Comparison of ENCODE assay signal across 8 mouse cellular contexts in the genomic region with DNA sequence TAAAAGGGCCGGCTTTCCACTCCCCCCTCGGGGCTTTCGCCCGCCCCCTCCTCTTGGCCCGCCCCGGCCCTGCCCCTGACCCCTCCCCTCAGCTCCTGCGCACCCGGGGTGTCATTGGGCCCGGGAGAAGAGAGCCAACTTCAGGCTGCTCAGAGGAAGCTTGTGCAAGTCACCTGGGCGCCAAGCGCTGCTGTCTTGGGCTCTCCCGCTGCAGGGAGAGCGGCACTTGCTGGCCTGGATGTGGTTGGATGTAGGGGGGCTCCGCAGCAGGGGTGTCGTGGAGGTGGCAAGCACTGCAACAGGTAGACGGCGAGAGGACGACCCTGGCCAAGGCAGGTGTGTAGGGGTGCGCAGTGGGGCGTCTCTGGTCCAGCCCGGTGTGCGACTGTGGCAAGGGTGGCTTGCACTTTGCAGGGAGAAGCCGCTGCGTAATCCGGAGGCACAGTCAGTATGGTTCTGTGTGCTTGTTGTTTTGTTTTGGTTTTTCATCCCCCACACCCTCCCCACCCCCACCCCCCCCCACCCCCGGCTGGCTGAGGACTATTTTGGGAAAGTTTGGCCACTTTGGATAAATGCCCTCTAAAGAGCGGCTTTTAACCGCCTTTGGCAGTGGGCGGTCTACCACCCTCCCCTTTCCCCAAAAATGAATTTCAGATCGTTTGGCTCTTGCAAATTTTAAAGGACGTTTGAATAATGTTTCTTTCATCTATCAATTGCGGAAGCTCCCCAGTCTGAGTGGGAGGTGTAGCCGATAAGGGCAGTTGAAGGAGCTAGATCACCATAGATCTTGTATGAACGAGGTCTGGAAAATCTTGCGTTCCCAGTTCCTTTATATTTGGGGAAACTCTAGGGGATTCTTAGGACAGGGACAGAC. TPM values are rescaled to one million over a fixed set of nuclear protein-coding genes. Genes with fewer than 3 reads are reported as not detected.
DNase-seq lines count a peak whose midpoint lies in the region; ATAC-seq and TF ChIP-seq lines count a peak whose summit lies in the region.

No protein-coding gene starts in this region.

- peak overlapping the region; percentile 56; the same call in 1 of the 2 replicates for H3K9ac ChIP-seq in kidney, postnatal 0 days (ENCODE audit: low read depth, low read length)
- H3K9ac ChIP-seq in midbrain, embryonic 12.5 days (replicated peaks): peak overlapping the region; percentile 44

- peaks cover 1% of the 10 kb centered on the region; the same call in 1 of the 2 replicates for H3K27me3 ChIP-seq in kidney, postnatal 0 days (ENCODE audit: insufficient read depth, low read length)
- H3K27me3 ChIP-seq in hindbrain, embryonic 10.5 days (ENCODE audit: insufficient read depth, poor library complexity, severe bottlenecking): peaks cover 72% of the 10 kb centered on the region
- H3K27me3 ChIP-seq in midbrain, embryonic 12.5 days: peaks cover 52% of the 10 kb centered on the region

- no peak for TF ChIP-seq CTCF in kidney, postnatal 0 days (IDR thresholded peaks at IDR 0.05; ENCODE audit: low read depth)

- no peak overlapping the region for H3K27ac ChIP-seq in kidney, postnatal 0 days
- no peak overlapping the region for H3K27ac ChIP-seq in brown adipose tissue, adult 24 weeks (replicated peaks; ENCODE audit: low read depth, low read length)
- H3K27ac ChIP-seq in hindbrain, embryonic 10.5 days: peak overlapping the region; percentile 53; the same call in 1 of the 2 replicates
- H3K27ac ChIP-seq in midbrain, embryonic 12.5 days (replicated peaks): no peak overlapping the region

- H3K4me1 ChIP-seq in kidney, postnatal 0 days (replicated peaks; ENCODE audit: insufficient read depth, low read length): no peaks in the 10 kb centered on the region; the same call in 1 of the 2 replicates
- no peaks in the 10 kb centered on the region for H3K4me1 ChIP-seq in brown adipose tissue, adult 24 weeks (ENCODE audit: control insufficient read depth, insufficient read depth, insufficient read length, low read length)
- peaks cover 35% of the 10 kb centered on the region for H3K4me1 ChIP-seq in hindbrain, embryonic 10.5 days (replicated peaks)
- peaks cover 23% of the 10 kb centered on the region for H3K4me1 ChIP-seq in midbrain, embryonic 12.5 days

- H3K9me3 ChIP-seq in kidney, postnatal 0 days (replicated peaks; ENCODE audit: low read length): no peaks in the 10 kb centered on the region
- H3K9me3 ChIP-seq in hindbrain, embryonic 10.5 days: no peaks in the 10 kb centered on the region
- no peaks in the 10 kb centered on the region for H3K9me3 ChIP-seq in midbrain, embryonic 12.5 days

- under 1% methylated on average over 34 of the region's 35 CpGs for WGBS in kidney, postnatal 0 days
- under 1% methylated on average over 35 of the region's 35 CpGs for WGBS in hindbrain, embryonic 10.5 days
- under 1% methylated on average over 33 of the region's 35 CpGs for WGBS in midbrain, embryonic 12.5 days

- peak overlapping the region; percentile 100 for H3K4me2 ChIP-seq in kidney, postnatal 0 days (ENCODE audit: low read length)
- H3K4me2 ChIP-seq in midbrain, embryonic 12.5 days (replicated peaks): peak overlapping the region; percentile 100

- H3K36me3 ChIP-seq in kidney, postnatal 0 days (ENCODE audit: insufficient read depth, low read length): no peaks in the 10 kb centered on the region
- H3K36me3 ChIP-seq in hindbrain, embryonic 10.5 days: no peaks in the 10 kb centered on the region
- no peaks in the 10 kb centered on the region for H3K36me3 ChIP-seq in midbrain, embryonic 12.5 days

- no peak for ATAC-seq in kidney, postnatal 0 days (replicated peaks; ENCODE audit: low FRiP score, low read depth)
- ATAC-seq in midbrain, embryonic 12.5 days (ENCODE audit: low FRiP score, low read depth): peak; percentile 80
- no peak for ATAC-seq in erythroid progenitor cell, adult 5-6 weeks (replicated peaks; ENCODE audit: low FRiP score, poor library complexity, severe bottlenecking)

- DNase-seq in kidney, postnatal 0 days (ENCODE audit: low spot score): no peak
- no peak for DNase-seq in kidney, postnatal 14 days
- DNase-seq in hindbrain, embryonic 10.5 days (ENCODE audit: low spot score): no peak
- DNase-seq in urinary bladder, postnatal 14 days (ENCODE audit: low spot score): no peak
- DNase-seq in spleen, adult 12 weeks (ENCODE audit: low spot score): no peak

- peak overlapping the region; percentile 78 for H3K4me3 ChIP-seq in kidney, postnatal 0 days (replicated peaks; ENCODE audit: low read depth, low read length)
- peak overlapping the region; percentile 74 for H3K4me3 ChIP-seq in brown adipose tissue, adult 24 weeks (ENCODE audit: insufficient read depth, low read depth, low read length)
- peak overlapping the region; percentile 72 for H3K4me3 ChIP-seq in hindbrain, embryonic 10.5 days
- peak overlapping the region; percentile 61 for H3K4me3 ChIP-seq in midbrain, embryonic 12.5 days

RNA-seq across cellular contexts. Expression of gene Nr3c2, which starts 3.2 kb away (rescaled TPM):
- 8.2 and 8.3 TPM in 2 replicates for polyA plus RNA-seq in kidney, postnatal 0 days (2015; fragmentation: Nextera tagmentation; extraction: Ambion mirVana)
- 5.5 and 7.4 TPM in 2 replicates for polyA plus RNA-seq in brown adipose tissue, adult 24 weeks (2012; ENCODE audit: insufficient read depth, insufficient read length, missing spikeins)
- polyA plus RNA-seq in hindbrain, embryonic 10.5 days (2016; fragmentation: Nextera tagmentation; extraction: Ambion mirVana): 0.63 and 0.72 TPM in 2 replicates
- polyA plus RNA-seq in midbrain, embryonic 12.5 days (2016; fragmentation: Nextera tagmentation; extraction: Ambion mirVana): 0.98 and 1.4 TPM in 2 replicates
- not detected in 2 replicates for total RNA-seq in erythroid progenitor cell, adult 5-6 weeks (2015; ENCODE audit: low replicate concordance)
- not detected in 2 replicates for total RNA-seq in erythroid progenitor cell, adult 5-6 weeks (2017; ENCODE audit: low replicate concordance)
